Mouse (Mus musculus) CH12.LX (cell line): ENCODE data around the gene Gm20388. TPM values are rescaled to one million over a fixed set of nuclear protein-coding genes. Genes with fewer than 3 reads are reported as not detected.

Source experiments
- DNase-seq: peaks from one replicate; pipeline ENCODE4 v3.0.0-alpha.2; 2013; ENCODE audit errors: extremely low read depth
- H3K27ac ChIP-seq: 2 replicates; pipeline ENCODE4 v1.5.1; 2012; ENCODE audit warnings: low read depth, mild to moderate bottlenecking, control low read depth, moderate library complexity; ENCODE audit not compliant: insufficient read depth
- H3K27me3 ChIP-seq: replicated peaks from 2 replicates; pipeline ENCODE3; 2012; ENCODE audit warnings: inconsistent platforms
- H3K36me3 ChIP-seq, 2 experiments: replicated peaks in 1 of 2; 2 replicates each; pipeline versions ENCODE3 to v1.6.1; 2012; ENCODE audit warnings: inconsistent platforms in 1 of 2, low read length in 1 of 2, mild to moderate bottlenecking in 1 of 2, mixed read lengths in 1 of 2, moderate library complexity in 1 of 2; ENCODE audit not compliant: control insufficient read depth in 1 of 2, insufficient read depth in 1 of 2
- H3K4me1 ChIP-seq, 2 experiments: 2 replicates each; pipeline ENCODE4 v1.6.1; 2012; ENCODE audit warnings: inconsistent platforms in 1 of 2, moderate library complexity in 1 of 2; ENCODE audit not compliant: insufficient read depth in 2 of 2, control insufficient read depth in 1 of 2
- H3K4me2 ChIP-seq: 2 replicates; pipeline ENCODE4 v1.6.1; 2012; ENCODE audit warnings: low read depth, mild to moderate bottlenecking, control low read depth; ENCODE audit not compliant: poor library complexity, insufficient read depth, severe bottlenecking
- H3K4me3 ChIP-seq, 3 experiments: fragments of 150-350 bp in 1 of 3; sonication (generic) in 1 of 3; replicated peaks in 1 of 3; 2 replicates each; pipeline versions ENCODE3 to v1.5.1; 2011 to 2012; ENCODE audit warnings: low read depth in 2 of 3, low read length in 2 of 3, mild to moderate bottlenecking in 2 of 3, moderate library complexity in 2 of 3, control low read depth in 1 of 3, improper control_type of control experiment in 1 of 3, inconsistent platforms in 1 of 3, mixed read lengths in 1 of 3; ENCODE audit not compliant: poor library complexity in 1 of 3
- H3K79me2 ChIP-seq: replicated peaks from 2 replicates; pipeline ENCODE4 v1.6.1; 2012; ENCODE audit warnings: mild to moderate bottlenecking, moderate library complexity; ENCODE audit not compliant: control insufficient read depth, poor library complexity, insufficient read depth, severe bottlenecking; ENCODE audit errors: extremely low read depth
- H3K9ac ChIP-seq: 2 replicates; pipeline ENCODE4 v1.6.1; 2012; ENCODE audit warnings: low read depth, mild to moderate bottlenecking, control low read depth, moderate library complexity; ENCODE audit not compliant: insufficient read depth
- H3K9me3 ChIP-seq: replicated peaks from 2 replicates; pipeline ENCODE3; 2012; ENCODE audit warnings: low read length, inconsistent platforms, mixed read lengths
- BHLHE40 ChIP-seq: IDR thresholded peaks from 2 replicates; pipeline ENCODE4 v1.6.1; 2011; ENCODE audit warnings: mild to moderate bottlenecking, low read depth, low read length, improper control_type of control experiment
- CHD1 ChIP-seq: IDR thresholded peaks from 2 replicates; pipeline ENCODE4 v1.6.1; 2012; ENCODE audit warnings: low read depth, low read length, improper control_type of control experiment, inconsistent platforms
- CHD2 ChIP-seq: IDR thresholded peaks from 2 replicates; pipeline ENCODE4 v1.6.1; 2011; ENCODE audit warnings: low read length, improper control_type of control experiment
- CTCF ChIP-seq, 2 experiments: IDR thresholded peaks in 1 of 2; conservative IDR thresholded peaks in 1 of 2; 2 replicates each; pipeline ENCODE4 v1.5.1; 2011 to 2012; ENCODE audit warnings: low read depth in 2 of 2, low read length in 2 of 2, improper control_type of control experiment in 1 of 2, inconsistent platforms in 1 of 2, mild to moderate bottlenecking in 1 of 2, moderate library complexity in 1 of 2
- E2F4 ChIP-seq: IDR thresholded peaks from 2 replicates; pipeline ENCODE4 v1.6.1; 2011; ENCODE audit warnings: low read depth, low read length, improper control_type of control experiment; ENCODE audit not compliant: insufficient replicate concordance
- ELF1 ChIP-seq: IDR thresholded peaks from 2 replicates; pipeline ENCODE4 v1.6.1; 2014; ENCODE audit warnings: low read depth, mild to moderate bottlenecking, inconsistent platforms, low read length, improper control_type of control experiment
- EP300 ChIP-seq: IDR thresholded peaks from 2 replicates; pipeline ENCODE4 v1.6.1; 2011; ENCODE audit warnings: low read length, improper control_type of control experiment
- ETS1 ChIP-seq: conservative IDR thresholded peaks from 2 replicates; pipeline ENCODE4 v1.6.1; 2012; ENCODE audit warnings: low read depth, mild to moderate bottlenecking, inconsistent platforms, low read length, improper control_type of control experiment, moderate library complexity
- GABPA ChIP-seq: IDR thresholded peaks from 2 replicates; pipeline ENCODE4 v1.6.1; 2012; ENCODE audit warnings: low read depth, low read length, improper control_type of control experiment, inconsistent platforms; ENCODE audit not compliant: insufficient replicate concordance
- HCFC1 ChIP-seq: IDR thresholded peaks from 2 replicates; pipeline ENCODE4 v1.6.1; 2012; ENCODE audit warnings: low read depth, mild to moderate bottlenecking, inconsistent platforms, low read length, improper control_type of control experiment
- JUN ChIP-seq: IDR thresholded peaks from 2 replicates; pipeline ENCODE4 v1.6.1; 2011; ENCODE audit warnings: low read depth, mild to moderate bottlenecking, low read length, improper control_type of control experiment, moderate library complexity; ENCODE audit not compliant: insufficient read depth
- JUND ChIP-seq: conservative IDR thresholded peaks from 2 replicates; pipeline ENCODE4 v1.6.1; 2011; ENCODE audit warnings: low read depth, low read length, improper control_type of control experiment
- KAT2A ChIP-seq: IDR thresholded peaks from 2 replicates; pipeline ENCODE4 v1.6.1; 2012; ENCODE audit warnings: low read length, improper control_type of control experiment, inconsistent platforms; ENCODE audit not compliant: insufficient replicate concordance
- MAFK ChIP-seq: IDR thresholded peaks from 2 replicates; pipeline ENCODE4 v1.6.1; 2011; ENCODE audit warnings: low read length, improper control_type of control experiment; ENCODE audit not compliant: insufficient replicate concordance
- MAZ ChIP-seq: IDR thresholded peaks from 2 replicates; pipeline ENCODE4 v1.6.1; 2012; ENCODE audit warnings: low read depth, mild to moderate bottlenecking, inconsistent platforms, low read length, improper control_type of control experiment, moderate library complexity
- MEF2A ChIP-seq: IDR thresholded peaks from 2 replicates; pipeline ENCODE4 v1.6.1; 2014; ENCODE audit warnings: low read depth, mild to moderate bottlenecking, inconsistent platforms, low read length, improper control_type of control experiment, borderline replicate concordance
- MXI1 ChIP-seq: IDR thresholded peaks from 2 replicates; pipeline ENCODE4 v1.6.1; 2011; ENCODE audit warnings: mild to moderate bottlenecking, low read depth, low read length, improper control_type of control experiment
- MYC ChIP-seq: IDR thresholded peaks from 2 replicates; pipeline ENCODE4 v1.6.1; 2011; ENCODE audit warnings: low read depth, mild to moderate bottlenecking, improper control_type of control experiment, low read length
- NELFE ChIP-seq: IDR thresholded peaks from 2 replicates; pipeline ENCODE4 v1.6.1; 2011; ENCODE audit warnings: low read depth, low read length, improper control_type of control experiment
- NRF1 ChIP-seq: IDR thresholded peaks from 2 replicates; pipeline ENCODE4 v1.6.1; 2014; ENCODE audit warnings: low read depth, mild to moderate bottlenecking, inconsistent platforms, low read length, improper control_type of control experiment, moderate library complexity
- POLR2A ChIP-seq: IDR thresholded peaks from 2 replicates; pipeline ENCODE4 v1.6.1; 2011; ENCODE audit warnings: low read depth, mild to moderate bottlenecking, improper control_type of control experiment, low read length
- RAD21 ChIP-seq: IDR thresholded peaks from 2 replicates; pipeline ENCODE4 v1.6.1; 2011; ENCODE audit warnings: low read depth, mild to moderate bottlenecking, low read length, improper control_type of control experiment, moderate library complexity
- RCOR1 ChIP-seq: conservative IDR thresholded peaks from 2 replicates; pipeline ENCODE4 v1.6.1; 2012; ENCODE audit warnings: low read depth, mild to moderate bottlenecking, inconsistent platforms, low read length, improper control_type of control experiment
- SIN3A ChIP-seq: IDR thresholded peaks from 2 replicates; pipeline ENCODE4 v1.6.1; 2012; ENCODE audit warnings: low read length, improper control_type of control experiment, inconsistent platforms
- SMC3 ChIP-seq: IDR thresholded peaks from 2 replicates; pipeline ENCODE4 v1.6.1; 2011; ENCODE audit warnings: low read depth, low read length, improper control_type of control experiment
- TBP ChIP-seq: conservative IDR thresholded peaks from 2 replicates; pipeline ENCODE4 v1.6.1; 2011; ENCODE audit warnings: low read depth, low read length, improper control_type of control experiment
- TCF12 ChIP-seq: IDR thresholded peaks from 2 replicates; pipeline ENCODE4 v1.6.1; 2014; ENCODE audit warnings: low read depth, mild to moderate bottlenecking, inconsistent platforms, low read length, improper control_type of control experiment
- UBTF ChIP-seq: IDR thresholded peaks from 2 replicates; pipeline ENCODE4 v1.6.1; 2012; ENCODE audit warnings: low read depth, mild to moderate bottlenecking, inconsistent platforms, low read length, improper control_type of control experiment, moderate library complexity
- ZKSCAN1 ChIP-seq: IDR thresholded peaks from 2 replicates; pipeline ENCODE4 v1.6.1; 2012; ENCODE audit warnings: low read depth, inconsistent platforms, low read length, improper control_type of control experiment, borderline replicate concordance
- ZNF384 ChIP-seq: IDR thresholded peaks from 2 replicates; pipeline ENCODE4 v1.6.1; 2012; ENCODE audit warnings: low read depth, low read length, improper control_type of control experiment, inconsistent platforms
- dilution Hi-C: fragments of 300-500 bp; cut with MboI; formaldehyde crosslinking; loops from 2 replicates; pipeline ENCODE4 v1.14.3; 2020; ENCODE audit warnings: low sequenced_read_pairs; ENCODE audit not compliant: extremely low pct_unique_long_range_greater_than_20kb, extremely low pct_ligation_motif_present
- in situ Hi-C: fragments of 300-500 bp; cut with MboI; formaldehyde crosslinking; loops from 3 replicates; pipeline ENCODE4 v1.14.3; 2019; ENCODE audit warnings: low sequenced_read_pairs, low pct_ligation_motif_present, low pct_unique_long_range_greater_than_20kb, mixed read lengths
- polyA plus RNA-seq: library from polyadenylated mRNA; unstranded; fragments of >175 nt; gene quantifications from 2 replicates; pipeline ENCODE4 v1.2.1, GENCODE M21; 2012; ENCODE audit warnings: low read depth; ENCODE audit not compliant: insufficient read length
- total RNA-seq, 2 experiments: library from RNA; depleted of rRNA; stranded (reverse); fragments of 300-350 nt in 1 of 2; fragments of >200 nt in 1 of 2; gene quantifications; 2 replicates each; pipeline ENCODE4 v1.2.3; 2012 to 2014

The Gm20388 gene
- total and polyA plus RNA-seq, 3 experiments: 14.8 to 26.3 (median 22.2) TPM

- H3K27me3 ChIP-seq: no peaks in the 10 kb centered on the region
- peaks cover 17% of the 10 kb centered on the region for H3K9me3 ChIP-seq
- dilution Hi-C loops (no loop called here), in situ Hi-C loops (loop anchor here (10.0 kb wide), 1 partner anchor 409 kb away; no protein-coding TSS in a partner anchor)
- no peaks in the 10 kb centered on the region for H3K79me2 ChIP-seq
- H3K9ac ChIP-seq: 0 out of 2 replicates have a peak overlapping the region, but pooled peaks have one; percentile 2
- H3K4me2 ChIP-seq: no peak overlapping the region
- H3K36me3 ChIP-seq: peaks cover 0 to 21% of the 10 kb centered on the region in 2 experiments
- peak overlapping the region; percentile 89 for H3K27ac ChIP-seq
- TF ChIP-seq RCOR1 (no peak), UBTF (no peak), JUND (no peak), MEF2A (no peak), ZKSCAN1 (no peak)
- no peak for DNase-seq
- no peak overlapping the region for H3K4me3 ChIP-seq
- H3K4me1 ChIP-seq: peaks cover 44 to 80% of the 10 kb centered on the region in 2 experiments
Observed at GRCm38 (mm10) chr8:121856071-121856746, 1945.6 kb downstream of the Gm20388 start.

DNA sequence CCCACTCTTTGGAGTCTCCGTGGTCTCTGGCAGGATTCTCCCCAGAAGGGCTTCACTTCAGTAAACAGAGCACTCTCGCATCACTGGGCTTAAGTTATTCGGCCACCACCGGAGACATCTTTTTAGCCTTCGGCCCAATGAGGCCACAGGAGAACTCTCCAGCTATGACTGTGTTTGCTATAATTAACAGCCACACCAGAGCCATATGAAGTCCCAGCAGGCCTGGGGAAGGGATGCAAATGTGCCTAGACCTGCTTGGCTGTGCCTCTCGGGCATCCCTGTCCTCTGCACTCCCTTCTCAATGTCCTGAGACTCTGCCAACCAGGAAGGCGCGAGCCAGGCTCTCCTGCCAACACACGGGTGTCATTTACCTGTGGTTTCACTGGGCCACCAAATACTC, 1946.7 kb downstream of the Gm20388 start:
- peaks cover 0 to 21% of the 10 kb centered on the region in 2 experiments for H3K36me3 ChIP-seq
- dilution Hi-C loops (no loop called here), in situ Hi-C loops (loop anchor here (10.0 kb wide), 1 partner anchor 407 kb away; no protein-coding TSS in a partner anchor)
- H3K9ac ChIP-seq: peak overlapping the region; percentile 27
- no peaks in the 10 kb centered on the region for H3K79me2 ChIP-seq
- H3K27me3 ChIP-seq: no peaks in the 10 kb centered on the region
- H3K4me3 ChIP-seq: no peak overlapping the region
- peak; percentile 91 for DNase-seq
- peak overlapping the region; percentile 89 for H3K27ac ChIP-seq
- peaks cover 43 to 78% of the 10 kb centered on the region in 2 experiments for H3K4me1 ChIP-seq
- peaks cover 17% of the 10 kb centered on the region for H3K9me3 ChIP-seq
- H3K4me2 ChIP-seq: peak overlapping the region; percentile 32; the same call in 1 of the 2 replicates
- TF ChIP-seq NRF1: 0 out of 2 replicates have a peak, but pooled peaks have one; percentile 4
- peak; percentile 99 for TF ChIP-seq MEF2A
- TF ChIP-seq NELFE: peak; percentile 38; the same call in 1 of the 2 replicates
- peak; percentile 74 for TF ChIP-seq BHLHE40
- peak; percentile 59; the same call in 1 of the 2 replicates for TF ChIP-seq TCF12
- peak; percentile 81 for TF ChIP-seq JUND
- peak; percentile 75 for TF ChIP-seq SIN3A
- TF ChIP-seq POLR2A: no peak; the same call in 1 of the 2 replicates
- TF ChIP-seq TBP: peak; percentile 72
- peak; percentile 69 for TF ChIP-seq CHD2
- no peak for TF ChIP-seq GABPA
- peak; percentile 90 for TF ChIP-seq ETS1
- no peak for TF ChIP-seq MYC
- TF ChIP-seq MAZ: 0 out of 2 replicates have a peak, but pooled peaks have one; percentile 47
- peak; percentile 52; the same call in 1 of the 2 replicates for TF ChIP-seq ELF1
- TF ChIP-seq KAT2A: no peak
- TF ChIP-seq EP300: peak; percentile 85
- no peak for TF ChIP-seq SMC3
- no peak for TF ChIP-seq ZKSCAN1
- TF ChIP-seq E2F4: no peak
- no peak for TF ChIP-seq ZNF384
- TF ChIP-seq RAD21: no peak; the same call in 1 of the 2 replicates
- no peak for TF ChIP-seq UBTF
- peak; percentile 75 for TF ChIP-seq JUN
- TF ChIP-seq CTCF (conservative IDR thresholded peaks at IDR 0.05 in 1 of 2, IDR thresholded peaks at IDR 0.05 in 1 of 2; ENCODE audit: low read depth in 2 of 2, low read length in 2 of 2): no peak
- no peak; the same call in 1 of the 2 replicates for TF ChIP-seq CHD1
- 0 out of 2 replicates have a peak, but pooled peaks have one; percentile 45 for TF ChIP-seq MAFK
- TF ChIP-seq MXI1: peak; percentile 70; the same call in 1 of the 2 replicates
- no peak; the same call in 1 of the 2 replicates for TF ChIP-seq HCFC1
